8 mouse cellular contexts compared by ENCODE assay signal in genomic region chr9:48479838-48480410, GRCm38 (mm10). TPM values are rescaled to one million over a fixed set of nuclear protein-coding genes. Genes with fewer than 3 reads are reported as not detected.
DNase-seq lines count a peak whose midpoint lies in the region; ATAC-seq and TF ChIP-seq lines count a peak whose summit lies in the region.

No protein-coding gene starts in this region.

- 6% methylated on average over 25 of the region's 25 CpGs for WGBS in lung, embryonic 16.5 days
- 6% methylated on average over 25 of the region's 25 CpGs for WGBS in embryonic facial prominence, embryonic 11.5 days
- 6% methylated on average over 25 of the region's 25 CpGs for WGBS in hindbrain, postnatal 0 days
- WGBS in midbrain, embryonic 14.5 days, result 6% methylated on average over 25 of the region's 25 CpGs

- TF ChIP-seq CTCF in hindbrain, postnatal 0 days (IDR thresholded peaks at IDR 0.05; ENCODE audit: low read depth), result no peak

- peak overlapping the region; percentile 95 for H3K4me2 ChIP-seq in lung, embryonic 16.5 days (ENCODE audit: low read depth, low read length)
- peak overlapping the region; percentile 65 for H3K4me2 ChIP-seq in embryonic facial prominence, embryonic 11.5 days (ENCODE audit: low read depth, low read length)
- H3K4me2 ChIP-seq in hindbrain, postnatal 0 days (ENCODE audit: low read depth, low read length), result peak overlapping the region; percentile 95
- peak overlapping the region; percentile 79 for H3K4me2 ChIP-seq in midbrain, embryonic 14.5 days (ENCODE audit: low read length)

- no peak for DNase-seq in lung, adult 18-20 months
- DNase-seq in embryonic facial prominence, embryonic 11.5 days (ENCODE audit: low spot score), result peak; percentile 10
- DNase-seq in hindbrain, postnatal 0 days (ENCODE audit: low spot score), result no peak
- DNase-seq in midbrain, embryonic 14.5 days, result no peak
- no peak for DNase-seq in thymus, postnatal 36 days
- no peak for DNase-seq in thymus, postnatal 25 days
- no peak for DNase-seq in layer of hippocampus, adult 8-10 months (ENCODE audit: low spot score in 2 of 2)

- peak overlapping the region; percentile 80 for H3K9ac ChIP-seq in lung, embryonic 16.5 days (ENCODE audit: low read length)
- peak overlapping the region; percentile 69 for H3K9ac ChIP-seq in embryonic facial prominence, embryonic 11.5 days (replicated peaks; ENCODE audit: low read length)
- H3K9ac ChIP-seq in hindbrain, postnatal 0 days (replicated peaks; ENCODE audit: low read length), result peak overlapping the region; percentile 68
- H3K9ac ChIP-seq in midbrain, embryonic 14.5 days (replicated peaks; ENCODE audit: low read length), result peak overlapping the region; percentile 69

- no peaks in the 10 kb centered on the region for H3K9me3 ChIP-seq in lung, embryonic 16.5 days (ENCODE audit: control insufficient read depth, low read length)
- no peaks in the 10 kb centered on the region for H3K9me3 ChIP-seq in embryonic facial prominence, embryonic 11.5 days (replicated peaks; ENCODE audit: control insufficient read depth, low read length)
- H3K9me3 ChIP-seq in hindbrain, postnatal 0 days (ENCODE audit: low read length), result no peaks in the 10 kb centered on the region
- no peaks in the 10 kb centered on the region for H3K9me3 ChIP-seq in midbrain, embryonic 14.5 days (ENCODE audit: control insufficient read depth, low read length)

- H3K27me3 ChIP-seq in lung, embryonic 16.5 days (ENCODE audit: control insufficient read depth, insufficient read depth, low read depth, low read length), result no peaks in the 10 kb centered on the region
- H3K27me3 ChIP-seq in embryonic facial prominence, embryonic 11.5 days (ENCODE audit: control insufficient read depth, insufficient read depth, low read length), result no peaks in the 10 kb centered on the region
- no peaks in the 10 kb centered on the region for H3K27me3 ChIP-seq in hindbrain, postnatal 0 days (ENCODE audit: insufficient read depth, low read length)
- H3K27me3 ChIP-seq in midbrain, embryonic 14.5 days (ENCODE audit: control insufficient read depth, insufficient read depth, low read length), result peaks cover 10% of the 10 kb centered on the region; the same call in 1 of the 2 replicates

- peaks cover 2% of the 10 kb centered on the region; the same call in 1 of the 2 replicates for H3K36me3 ChIP-seq in lung, embryonic 16.5 days (ENCODE audit: control insufficient read depth, insufficient read depth, low read length)
- no peaks in the 10 kb centered on the region for H3K36me3 ChIP-seq in embryonic facial prominence, embryonic 11.5 days (replicated peaks; ENCODE audit: control insufficient read depth, insufficient read depth, low read depth, low read length)
- peaks cover 8% of the 10 kb centered on the region; the same call in 1 of the 2 replicates for H3K36me3 ChIP-seq in hindbrain, postnatal 0 days (ENCODE audit: insufficient read depth, low read length)
- peaks cover 7% of the 10 kb centered on the region; the same call in 1 of the 2 replicates for H3K36me3 ChIP-seq in midbrain, embryonic 14.5 days (ENCODE audit: control insufficient read depth, insufficient read depth, low read length)

- no peak overlapping the region for H3K27ac ChIP-seq in lung, embryonic 16.5 days (ENCODE audit: low read length)
- no peak overlapping the region for H3K27ac ChIP-seq in embryonic facial prominence, embryonic 11.5 days (replicated peaks; ENCODE audit: low read depth, low read length)
- H3K27ac ChIP-seq in hindbrain, postnatal 0 days, result no peak overlapping the region
- no peak overlapping the region for H3K27ac ChIP-seq in midbrain, embryonic 14.5 days (replicated peaks; ENCODE audit: low read depth, low read length)

- H3K4me3 ChIP-seq in lung, embryonic 16.5 days (ENCODE audit: low read length), result peak overlapping the region; percentile 94
- H3K4me3 ChIP-seq in embryonic facial prominence, embryonic 11.5 days (ENCODE audit: low read depth, low read length), result peak overlapping the region; percentile 68
- H3K4me3 ChIP-seq in hindbrain, postnatal 0 days (ENCODE audit: low read length), result peak overlapping the region; percentile 91
- H3K4me3 ChIP-seq in midbrain, embryonic 14.5 days (replicated peaks; ENCODE audit: low read depth, low read length), result peak overlapping the region; percentile 85

- peak; percentile 31; the same call in 1 of the 2 replicates for ATAC-seq in lung, embryonic 16.5 days (ENCODE audit: low read depth)
- peak; percentile 81 for ATAC-seq in embryonic facial prominence, embryonic 11.5 days (replicated peaks; ENCODE audit: insufficient number of reproducible peaks, low FRiP score, low TSS enrichment, low read depth)
- ATAC-seq in hindbrain, postnatal 0 days, result no peak
- peak; percentile 50; the same call in 1 of the 2 replicates for ATAC-seq in midbrain, embryonic 14.5 days (ENCODE audit: low FRiP score, low TSS enrichment)

- H3K4me1 ChIP-seq in lung, embryonic 16.5 days (replicated peaks; ENCODE audit: control insufficient read depth, insufficient read depth, low read length), result peaks cover 7% of the 10 kb centered on the region; the same call in 1 of the 2 replicates
- H3K4me1 ChIP-seq in embryonic facial prominence, embryonic 11.5 days (ENCODE audit: control insufficient read depth, insufficient read depth, low read length), result no peaks in the 10 kb centered on the region
- peaks cover 3% of the 10 kb centered on the region; the same call in 1 of the 2 replicates for H3K4me1 ChIP-seq in hindbrain, postnatal 0 days (ENCODE audit: insufficient read depth, low read length)
- peaks cover 9% of the 10 kb centered on the region; the same call in 1 of the 2 replicates for H3K4me1 ChIP-seq in midbrain, embryonic 14.5 days (ENCODE audit: control insufficient read depth, insufficient read depth, low read length)

RNA-seq across cellular contexts. Expression of gene Rexo2, which starts 0.5 kb away (rescaled TPM):
- 103 and 106 TPM in 2 replicates for polyA plus RNA-seq in lung, embryonic 16.5 days (2015; fragmentation: Nextera tagmentation; extraction: Ambion mirVana)
- polyA plus RNA-seq in embryonic facial prominence, embryonic 11.5 days (2014; fragmentation: Nextera tagmentation; extraction: Ambion mirVana), result 81.7 and 84.4 TPM in 2 replicates
- total RNA-seq in hindbrain, postnatal 0 days (2014; rRNA removed), result 32.5 and 46.5 TPM in 2 replicates
- 93.1 and 94.6 TPM in 2 replicates for polyA plus RNA-seq in hindbrain, postnatal 0 days (2015; fragmentation: Nextera tagmentation; extraction: Ambion mirVana)
- polyA plus RNA-seq in midbrain, embryonic 14.5 days (2014; fragmentation: Nextera tagmentation; extraction: Ambion mirVana), result 70.9 and 76.0 TPM in 2 replicates
- 100 to 1,000 TPM in 3 of 4 experiments, 10 to 100 TPM in 1; 88.7 to 109 (median 102) TPM for total RNA-seq in layer of hippocampus, adult 8-10 months (2022)

RNA-seq across cellular contexts. Expression of gene Rbm7, which starts 15.2 kb away (rescaled TPM):
- polyA plus RNA-seq in lung, embryonic 16.5 days (2015; fragmentation: Nextera tagmentation; extraction: Ambion mirVana), result 130 and 137 TPM in 2 replicates
- polyA plus RNA-seq in embryonic facial prominence, embryonic 11.5 days (2014; fragmentation: Nextera tagmentation; extraction: Ambion mirVana), result 140 and 155 TPM in 2 replicates
- total RNA-seq in hindbrain, postnatal 0 days (2014; rRNA removed), result 41.3 and 51.5 TPM in 2 replicates
- 74.4 and 83.3 TPM in 2 replicates for polyA plus RNA-seq in hindbrain, postnatal 0 days (2015; fragmentation: Nextera tagmentation; extraction: Ambion mirVana)
- polyA plus RNA-seq in midbrain, embryonic 14.5 days (2014; fragmentation: Nextera tagmentation; extraction: Ambion mirVana), result 75.9 and 90.7 TPM in 2 replicates
- 10 to 100 TPM; 35.8 to 39.7 (median 37.2) TPM for total RNA-seq in layer of hippocampus, adult 8-10 months (2022)

RNA-seq across cellular contexts. Expression of gene Gm5617, which starts 15.3 kb away (rescaled TPM):
- 30.1 and 34.5 TPM in 2 replicates for polyA plus RNA-seq in lung, embryonic 16.5 days (2015; fragmentation: Nextera tagmentation; extraction: Ambion mirVana)
- 36.0 and 37.9 TPM in 2 replicates for polyA plus RNA-seq in embryonic facial prominence, embryonic 11.5 days (2014; fragmentation: Nextera tagmentation; extraction: Ambion mirVana)
- 16.2 and 32.2 TPM in 2 replicates for total RNA-seq in hindbrain, postnatal 0 days (2014; rRNA removed)
- 30.8 and 31.3 TPM in 2 replicates for polyA plus RNA-seq in hindbrain, postnatal 0 days (2015; fragmentation: Nextera tagmentation; extraction: Ambion mirVana)
- 28.4 and 28.5 TPM in 2 replicates for polyA plus RNA-seq in midbrain, embryonic 14.5 days (2014; fragmentation: Nextera tagmentation; extraction: Ambion mirVana)
- 10 to 100 TPM; 10.2 to 17.4 (median 11.0) TPM for total RNA-seq in layer of hippocampus, adult 8-10 months (2022)
